Mouse (Mus musculus): ENCODE data around the gene Jak3.
"Not testable (repeated sequence)": the region's sequence is repeated elsewhere in the genome, so short reads cannot be mapped to it uniquely, and the experiment has no call there.

Gene Jak3

GRCm38 (mm10) chr8:71719928-71720457, 43.9 kb downstream of the Jak3 start:
- no peak for DNase-seq (ENCODE audit: low read depth, low spot score)

- no peak for DNase-seq (ENCODE audit: low read depth, low spot score)
Observed at GRCm38 (mm10) chr8:71723047-71723551, 47.0 kb downstream of the Jak3 start.

GRCm38 (mm10) chr8:71724389-71724788, 48.3 kb downstream of the Jak3 start:
- no peak for DNase-seq (ENCODE audit: low read depth, low spot score)

GRCm38 (mm10) chr8:71725122-71725924, 49.2 kb downstream of the Jak3 start, which contains the start of gene Fcho1:
Fcho1 (minus strand) TSS chr8:71725716.
- DNase-seq (ENCODE audit: low read depth, low spot score): no peak

- DNase-seq (ENCODE audit: low read depth, low spot score): no peak
Observed at GRCm38 (mm10) chr8:71728240-71728785, 52.2 kb downstream of the Jak3 start.

GRCm38 (mm10) chr8:71728826-71729620, 52.9 kb downstream of the Jak3 start:
- no peak for DNase-seq (ENCODE audit: low read depth, low spot score)

GRCm38 (mm10) chr8:71731652-71732230, 55.6 kb downstream of the Jak3 start:
- DNase-seq (ENCODE audit: low read depth, low spot score): no peak

- DNase-seq (ENCODE audit: low read depth, low spot score): not testable (repeated sequence)
Observed at GRCm38 (mm10) chr8:71738316-71738715, 62.2 kb downstream of the Jak3 start.
